Mouse (Mus musculus) mouse trophoblast stem cell (cell line): Measurements from ENCODE around the gene Dennd2c.
"Not testable (repeated sequence)": the region's sequence is repeated elsewhere in the genome, so short reads cannot be mapped to it uniquely, and the experiment has no call there.

Source experiments
- in situ Hi-C, 2 experiments: fragments of 300-500 bp; cut with MseI, MboI; formaldehyde crosslinking; loops; 2 replicates in 1 of 2; 3 replicates in 1 of 2; pipeline ENCODE4 v1.15.1; 2025

The Dennd2c gene

DNA sequence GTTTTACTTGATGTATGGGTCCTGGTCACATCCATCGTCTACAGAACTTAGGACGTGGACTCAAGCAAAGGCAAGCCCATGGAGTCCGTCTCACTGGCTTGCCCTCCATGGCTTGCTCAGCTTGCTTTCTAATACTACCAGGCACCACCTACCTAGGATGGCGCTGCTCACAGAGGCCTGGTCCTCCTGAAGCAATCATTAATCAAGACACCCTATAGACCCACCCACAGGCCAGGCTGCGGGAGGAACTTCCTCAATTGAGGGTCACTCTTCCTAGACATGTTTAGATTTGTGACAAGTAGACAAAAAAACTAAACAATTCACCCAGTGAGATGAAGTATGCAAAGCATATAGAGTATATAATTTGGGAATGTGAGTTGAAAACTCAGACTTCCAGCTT is 9.8 kb downstream of the Dennd2c start:
- in situ Hi-C loops, result no loop called here

DNA sequence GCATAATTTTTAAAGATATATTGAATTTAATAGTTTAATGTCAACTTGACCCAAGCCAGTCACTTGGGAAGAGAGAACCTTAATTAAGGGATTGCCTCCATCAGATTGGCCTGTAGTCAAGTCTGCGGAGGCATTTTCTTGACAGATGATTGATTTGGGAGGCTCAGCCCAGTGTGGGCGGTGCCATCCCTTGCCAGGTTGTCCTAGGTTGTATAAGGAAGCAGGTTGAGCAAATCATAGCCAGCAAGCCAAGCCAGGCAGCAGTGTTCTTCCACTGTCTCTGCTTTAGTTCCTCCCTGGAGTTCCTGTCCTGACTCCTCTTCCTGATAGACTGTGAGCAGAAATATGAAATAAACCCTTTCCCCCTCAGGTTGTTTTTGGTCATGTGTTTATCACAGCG is 21.2 kb downstream of the Dennd2c start:
- in situ Hi-C loops, result no loop called here

DNA sequence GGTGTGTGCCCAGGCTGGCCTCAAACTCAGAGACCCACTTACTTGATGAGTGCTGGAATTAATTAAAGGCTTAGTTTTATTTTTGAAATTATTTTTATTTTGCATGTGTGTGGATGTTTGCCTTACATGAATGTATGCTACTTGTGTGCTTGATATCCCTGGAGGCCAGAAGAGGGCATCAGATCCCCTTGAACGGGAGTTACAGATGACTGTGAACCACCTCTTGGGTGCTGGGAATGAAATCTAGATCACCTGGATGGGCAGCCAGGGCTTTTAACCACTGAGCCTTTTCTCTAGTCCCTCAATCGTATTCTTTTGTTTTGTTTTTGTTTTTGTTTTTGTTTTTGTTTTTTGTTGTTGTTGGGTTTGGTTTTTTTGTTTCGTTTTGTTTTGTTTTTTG is 23.7 kb downstream of the Dennd2c start:
- in situ Hi-C loops, result no loop called here

DNA sequence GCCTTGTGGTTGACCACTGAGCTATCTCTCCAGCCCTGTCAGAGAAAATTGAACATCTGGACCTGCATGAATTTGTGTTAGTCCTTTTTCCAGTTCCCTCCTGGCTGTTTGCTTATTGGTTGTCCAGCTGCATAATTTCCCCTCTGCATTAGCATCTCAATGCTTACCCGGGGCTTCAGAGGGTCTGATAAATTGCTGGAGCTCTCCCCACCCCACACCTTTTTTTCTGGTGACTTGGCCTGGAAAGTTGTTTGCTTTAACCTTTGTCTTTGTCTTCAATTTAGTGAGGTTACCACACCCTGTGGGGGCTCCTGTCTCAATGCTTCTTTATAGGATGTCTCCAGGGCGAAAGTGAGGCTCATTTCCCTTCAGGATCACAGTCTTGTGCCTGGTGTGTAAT is 24.8 kb downstream of the Dennd2c start:
- in situ Hi-C loops, result no loop called here

DNA sequence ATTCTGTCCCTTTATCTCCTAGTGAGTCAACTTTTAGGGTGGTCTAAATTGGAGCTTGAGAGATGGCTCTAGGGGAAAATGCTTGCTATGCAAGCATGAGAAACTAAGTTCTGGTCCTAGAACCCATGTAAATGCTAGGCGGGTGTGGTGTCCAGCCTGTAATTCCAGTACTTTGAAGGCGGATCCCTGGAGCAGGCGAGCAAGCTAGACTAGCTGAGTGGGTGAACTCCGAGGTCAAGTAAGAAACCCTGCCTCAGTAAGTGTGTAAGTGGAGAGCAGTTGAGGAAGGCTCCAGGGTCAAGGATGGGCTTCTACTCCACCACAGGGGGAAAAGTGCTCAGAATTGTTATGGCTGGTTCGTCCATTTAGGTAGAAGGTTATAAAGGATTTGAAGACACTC is 25.3 kb downstream of the Dennd2c start:
- in situ Hi-C loops, result no loop called here

DNA sequence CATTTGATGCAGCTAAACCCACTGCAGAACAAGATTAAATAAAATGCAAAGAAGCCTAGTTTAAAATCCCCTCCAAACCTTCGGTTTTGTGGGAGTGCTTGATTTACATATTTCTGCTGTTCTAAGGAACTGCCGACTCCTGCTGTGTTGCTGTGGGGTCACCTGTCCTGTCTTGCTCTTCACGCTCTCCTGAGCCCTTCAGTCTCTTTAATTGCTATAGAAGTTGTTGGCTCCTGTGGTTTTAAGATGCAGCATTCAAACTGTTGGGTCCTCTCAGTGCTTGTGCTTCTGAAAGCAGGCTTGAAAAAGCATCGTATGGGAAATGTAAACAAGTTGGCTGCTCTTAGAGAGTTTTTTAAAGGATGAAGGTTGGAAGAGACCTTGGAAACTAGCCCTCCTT is 25.8 kb downstream of the Dennd2c start:
- in situ Hi-C loops, result no loop called here

DNA sequence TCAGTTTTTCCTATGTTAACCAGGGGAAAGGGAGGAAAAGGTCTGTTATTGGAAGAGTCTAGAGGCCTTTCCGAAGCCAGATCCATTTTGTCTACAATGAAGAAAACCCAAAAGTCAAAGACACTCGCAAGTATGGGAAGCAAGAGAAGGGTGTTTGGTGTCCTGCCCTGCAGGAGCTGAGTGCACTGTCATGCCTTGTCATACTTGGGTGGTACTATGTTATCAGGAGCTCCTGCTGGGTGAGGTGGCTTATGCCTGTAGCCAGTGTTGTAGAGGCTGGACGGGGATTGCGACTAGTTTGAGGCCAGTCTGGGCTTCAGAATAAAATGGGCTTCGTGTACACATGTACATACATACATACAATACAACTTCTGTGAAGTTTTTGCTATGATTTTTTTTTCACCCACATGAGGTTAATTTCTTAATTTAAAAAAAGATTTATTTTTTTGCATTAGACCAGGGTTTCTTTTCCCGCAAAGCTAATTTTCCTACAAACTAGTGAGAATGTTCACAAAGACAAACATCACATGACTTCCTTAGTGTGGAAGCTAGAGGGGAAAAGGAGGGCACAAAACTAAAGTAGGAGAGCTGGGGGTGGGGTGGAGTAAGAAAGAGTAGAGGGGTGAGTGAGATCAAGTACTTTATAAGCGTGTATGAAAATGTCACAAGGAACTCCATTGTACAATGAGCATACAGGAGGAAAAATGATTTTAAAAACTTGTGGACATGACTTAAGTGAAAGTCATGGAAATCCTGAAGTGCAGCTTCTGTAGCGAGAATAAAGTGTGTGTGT is 27.2 kb downstream of the Dennd2c start:
- in situ Hi-C loops, result no loop called here

DNA sequence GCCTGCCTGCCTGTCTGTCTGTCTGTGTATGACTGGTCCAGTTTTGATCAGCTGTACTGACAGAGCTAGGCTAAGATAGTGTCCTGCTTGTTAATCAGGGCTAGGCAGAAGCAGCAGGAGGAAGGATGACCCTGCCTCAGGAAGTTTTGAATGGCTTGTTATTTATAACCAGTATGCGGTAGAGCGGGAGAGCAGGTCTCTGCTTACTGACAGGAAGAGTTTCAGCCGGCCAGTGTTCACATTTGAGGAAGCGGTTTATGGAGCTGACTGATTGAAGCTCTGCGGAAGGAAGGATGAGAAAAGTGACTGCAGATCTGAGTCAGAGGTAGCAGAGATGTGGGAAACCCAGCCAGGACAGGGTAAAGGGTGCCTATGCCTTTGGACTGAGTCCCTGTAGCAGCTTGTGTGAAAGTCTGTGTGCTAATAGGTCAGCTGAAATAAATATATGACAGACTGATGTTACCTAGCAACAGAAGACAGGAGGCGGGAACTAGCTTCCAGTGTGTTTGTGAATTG is 27.9 kb downstream of the Dennd2c start:
- in situ Hi-C loops, result no loop called here

DNA sequence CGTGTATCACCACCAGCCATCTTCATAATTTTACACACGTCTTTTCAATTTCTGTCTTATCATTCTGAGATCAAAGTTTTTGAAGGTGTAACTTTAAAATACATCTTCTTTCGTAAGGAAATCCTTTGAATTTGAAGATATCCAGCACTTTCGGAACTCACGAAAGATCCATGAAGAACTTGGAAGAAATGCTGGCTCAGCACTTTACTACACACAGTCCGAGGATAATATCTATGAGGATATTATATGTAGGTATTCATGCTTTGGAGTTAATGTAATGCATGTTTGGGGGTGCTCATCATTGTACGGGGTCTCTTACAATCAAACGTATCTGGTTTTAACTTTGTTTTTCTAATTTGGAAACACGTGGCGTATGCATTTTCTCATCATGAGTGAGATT is 30.7 kb downstream of the Dennd2c start:
- in situ Hi-C loops, result no loop called here

DNA sequence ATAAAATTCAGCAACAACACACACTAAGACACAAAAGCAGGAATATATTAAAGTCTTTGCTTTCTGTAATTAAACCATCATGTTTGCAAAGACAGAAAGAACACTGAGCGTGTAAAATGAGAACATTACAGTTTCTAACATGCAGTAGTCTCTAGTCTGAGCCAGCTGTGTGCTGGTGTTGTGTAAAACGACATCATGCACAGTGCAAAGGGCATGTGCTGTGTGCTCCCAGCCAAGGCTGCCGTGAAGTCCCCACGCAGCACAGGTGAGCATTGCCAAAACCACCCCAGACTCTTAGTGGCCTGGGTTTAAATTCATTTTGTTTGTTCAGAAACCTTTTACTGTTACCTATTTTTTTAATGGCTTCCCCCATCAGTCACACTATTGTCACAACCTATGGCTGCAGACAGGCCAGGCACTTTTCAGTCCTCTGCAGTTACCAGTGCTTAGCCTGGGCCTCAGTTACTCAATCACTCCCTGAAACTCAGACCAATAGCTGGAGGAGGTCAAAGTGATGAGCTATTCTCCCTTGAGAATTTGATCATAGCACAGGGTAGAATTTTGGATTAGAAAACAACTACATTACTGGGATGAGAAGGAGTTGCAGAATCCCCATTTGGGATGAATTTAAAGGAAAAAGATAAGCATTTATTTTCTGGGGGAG is 34.1 kb downstream of the Dennd2c start:
- in situ Hi-C loops, result no loop called here

DNA sequence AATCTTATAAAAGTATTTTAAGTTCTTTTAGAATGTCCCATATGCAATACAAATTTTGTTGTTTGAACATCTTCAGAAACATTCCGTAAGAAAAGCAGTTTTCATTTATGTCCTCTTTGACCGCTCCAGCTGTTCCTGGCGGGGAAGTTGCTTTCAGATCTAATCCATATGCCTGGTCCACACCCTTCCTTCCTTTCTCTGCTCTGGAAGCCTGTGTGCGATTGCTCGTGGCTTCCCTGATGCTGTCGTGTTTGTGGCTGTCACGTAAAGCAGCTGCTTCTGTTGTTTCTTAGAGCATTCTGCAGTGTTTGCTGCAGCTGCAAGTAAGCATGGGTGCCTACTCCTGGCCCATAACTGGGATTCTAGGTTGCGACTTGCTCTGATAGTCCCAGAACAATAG is 36.6 kb downstream of the Dennd2c start:
- in situ Hi-C loops, result no loop called here

DNA sequence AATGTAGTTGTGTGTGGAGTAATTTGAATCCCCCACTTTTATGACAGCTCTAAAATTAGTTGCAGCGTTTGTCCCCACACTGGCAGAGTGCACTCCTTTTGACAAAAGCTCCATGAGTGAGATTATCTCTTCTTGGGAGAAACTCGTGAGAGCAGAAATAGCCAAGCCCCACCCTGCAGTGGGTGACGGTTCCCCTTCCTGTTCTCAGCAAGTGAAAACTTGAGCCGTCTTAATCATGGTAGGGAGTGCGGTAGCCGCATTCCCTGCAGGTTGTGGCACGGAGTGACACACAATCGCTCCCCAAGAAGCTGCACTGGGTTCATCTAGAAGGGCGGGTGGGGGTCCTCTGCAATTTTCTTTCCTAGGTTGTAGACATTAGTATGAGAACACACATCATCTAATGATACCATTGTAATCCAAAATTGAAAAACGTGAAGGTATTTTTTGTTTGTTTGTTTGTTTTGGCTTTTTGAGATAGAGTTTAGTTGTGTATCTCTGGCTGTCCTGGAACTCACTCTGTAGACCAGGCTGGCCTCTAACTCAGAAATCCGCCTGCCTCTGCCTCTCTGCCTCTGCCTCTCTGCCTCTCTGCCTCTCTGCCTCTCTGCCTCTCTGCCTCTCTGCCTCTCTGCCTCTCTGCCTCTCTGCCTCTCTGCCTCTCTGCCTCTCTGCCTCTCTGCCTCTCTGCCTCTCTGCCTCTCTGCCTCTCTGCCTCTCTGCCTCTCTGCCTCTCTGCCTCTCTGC is 37.9 kb downstream of the Dennd2c start:
- in situ Hi-C loops, result not testable (repeated sequence)

DNA sequence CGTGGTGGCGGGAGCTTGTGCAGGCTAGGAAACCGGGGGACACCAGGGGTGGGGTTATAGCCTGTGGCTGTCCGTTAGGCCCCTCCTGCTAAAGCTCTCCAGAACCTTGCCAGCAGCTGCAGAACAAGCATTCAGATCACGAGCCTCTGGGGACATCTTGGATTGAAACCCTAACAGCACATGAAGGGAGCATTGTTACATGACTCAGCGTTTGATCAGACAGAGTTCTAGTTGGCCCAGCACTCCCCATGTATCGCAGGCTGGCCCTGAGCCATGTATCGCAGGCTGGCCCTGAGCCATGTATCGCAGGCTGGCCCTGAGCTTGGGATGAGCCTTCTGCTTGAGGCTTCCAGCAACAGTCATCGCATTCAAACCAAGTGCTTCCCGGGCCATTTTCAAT is 38.9 kb downstream of the Dennd2c start:
- in situ Hi-C loops, result no loop called here

DNA sequence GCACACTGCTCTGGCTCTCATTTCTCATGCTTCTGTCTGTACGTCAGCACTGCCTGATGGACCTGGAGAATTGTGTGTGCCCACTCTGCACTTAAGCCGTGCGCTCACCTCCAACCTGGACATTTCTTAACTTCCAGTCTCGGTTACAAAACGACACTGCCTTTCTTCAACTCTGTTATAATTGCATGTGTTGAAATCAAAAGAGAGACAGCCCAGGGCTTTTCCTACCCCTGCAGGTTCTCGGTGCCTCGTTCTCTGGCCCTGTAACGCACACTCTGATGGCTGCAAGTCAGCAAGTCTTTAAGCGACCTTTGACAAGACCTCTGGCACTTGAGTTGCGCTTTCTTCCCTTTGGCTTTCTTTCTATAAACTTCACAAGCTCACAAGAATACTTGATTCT is 40.0 kb downstream of the Dennd2c start:
- in situ Hi-C loops, result no loop called here

DNA sequence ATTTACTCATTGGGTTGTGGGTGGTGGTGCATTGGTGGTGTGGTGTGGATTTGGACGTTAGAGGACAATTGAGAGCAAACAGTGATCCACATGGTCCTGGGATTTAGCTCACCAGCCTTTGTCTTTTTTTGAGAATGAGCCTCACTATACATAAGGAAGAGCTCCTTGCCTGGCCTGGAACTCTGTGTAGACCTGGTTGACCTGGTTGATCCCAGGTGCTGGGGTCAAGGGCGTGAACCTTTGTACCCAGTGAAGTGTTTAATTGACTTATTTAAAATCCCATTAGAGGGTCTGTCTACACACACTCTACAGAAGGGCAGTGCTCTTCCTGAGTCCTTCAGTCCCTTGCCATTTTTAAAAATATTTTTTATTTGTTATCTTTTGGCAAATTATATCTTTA is 42.9 kb downstream of the Dennd2c start:
- in situ Hi-C loops, result no loop called here

DNA sequence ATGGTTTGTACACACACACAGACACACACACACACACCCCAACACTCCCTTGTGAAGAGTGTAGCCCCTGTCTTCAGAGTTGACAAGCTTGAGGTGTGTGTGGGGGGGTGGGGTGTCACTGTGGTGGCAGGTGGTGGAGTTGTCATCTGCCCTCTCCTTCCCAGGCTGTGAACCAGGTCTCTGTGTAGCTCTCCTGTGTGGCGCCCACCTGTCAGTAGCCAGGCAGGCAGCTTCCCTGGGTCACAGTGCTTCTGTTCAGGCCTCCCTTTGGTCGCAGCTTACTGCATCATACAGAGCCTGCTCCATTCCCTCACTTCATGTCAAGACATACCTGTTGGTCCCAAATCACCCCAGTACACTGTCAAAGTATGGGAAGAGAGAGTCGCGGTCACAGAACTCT is 43.4 kb downstream of the Dennd2c start:
- in situ Hi-C loops, result no loop called here

DNA sequence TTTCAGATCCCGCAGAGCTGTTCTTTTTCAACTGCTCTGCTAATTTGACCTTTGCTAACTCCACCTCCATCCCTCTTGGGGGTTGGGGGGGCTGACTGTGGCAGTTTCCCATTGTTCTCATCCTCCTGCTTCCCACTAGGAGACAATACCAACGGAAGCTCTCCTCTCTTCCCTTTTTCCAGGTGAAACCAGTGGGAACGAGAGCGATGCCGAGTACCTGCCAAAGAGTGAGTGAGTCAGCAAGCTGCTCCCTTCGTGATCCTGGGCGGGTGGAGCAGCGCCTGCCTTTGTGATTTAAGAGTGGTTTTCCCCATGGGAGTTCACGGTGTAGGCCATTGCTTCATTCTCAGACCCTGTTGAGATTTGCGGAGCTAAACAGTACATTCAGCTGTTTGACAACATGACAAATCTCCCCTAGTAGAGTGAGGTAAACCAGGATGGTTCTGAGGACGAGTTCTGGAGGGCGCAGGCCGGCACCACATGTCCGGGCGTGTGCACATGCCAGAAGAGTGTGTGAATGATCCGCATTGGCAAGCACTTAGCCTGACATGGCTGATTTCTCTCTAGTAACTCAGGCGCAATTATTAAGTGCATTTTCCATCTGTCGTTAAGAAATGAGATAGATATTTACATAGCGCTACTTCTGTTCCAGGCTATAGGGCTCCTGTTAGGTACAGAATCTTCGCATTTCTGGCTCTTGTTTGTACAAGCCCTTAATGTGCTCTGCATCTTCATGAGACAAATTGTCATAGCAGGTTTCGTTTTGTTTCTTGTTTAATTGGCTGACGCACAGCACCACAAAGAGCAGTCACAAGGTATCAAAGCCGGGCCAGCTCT is 44.1 kb downstream of the Dennd2c start:
- in situ Hi-C loops, result no loop called here

DNA sequence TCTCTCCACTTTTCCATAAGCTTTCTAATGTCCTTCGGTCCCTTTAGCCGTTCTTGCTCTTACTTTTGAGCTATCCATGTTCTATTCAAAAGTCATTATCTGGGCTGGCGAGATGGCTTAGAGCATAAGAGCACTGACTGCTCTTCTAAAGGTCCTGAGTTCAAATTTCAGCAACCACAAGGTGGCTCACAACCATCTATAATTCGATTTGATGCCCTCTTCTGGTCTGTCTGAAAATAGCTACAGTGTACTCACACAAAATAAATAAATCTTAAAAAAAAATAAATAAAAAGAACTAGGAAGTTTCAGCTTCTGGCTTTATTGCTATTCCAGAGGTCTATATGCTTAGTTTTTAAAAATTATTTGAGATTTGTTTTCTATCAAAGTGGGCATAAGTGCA is 45.4 kb downstream of the Dennd2c start:
- in situ Hi-C loops, result no loop called here

DNA sequence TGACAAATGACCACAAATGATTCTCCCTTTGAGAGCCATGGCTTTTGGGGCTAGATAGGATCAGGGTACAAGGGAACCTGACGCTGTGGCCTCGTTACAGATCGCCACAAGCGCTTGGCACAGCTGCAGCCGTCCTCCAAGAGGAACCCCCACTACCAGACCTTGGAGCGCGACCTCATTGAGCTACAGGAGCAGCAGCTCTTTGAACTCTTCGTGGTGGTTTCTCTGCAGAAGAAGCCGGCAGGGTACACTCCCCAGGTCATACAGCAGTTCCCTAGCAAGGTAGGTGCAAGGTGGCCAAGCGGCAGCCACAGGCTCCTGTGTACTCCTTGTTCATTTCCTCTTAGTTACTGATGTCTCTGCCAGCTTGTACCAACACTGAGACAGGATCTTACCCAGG is 46.5 kb downstream of the Dennd2c start:
- in situ Hi-C loops, result no loop called here

DNA sequence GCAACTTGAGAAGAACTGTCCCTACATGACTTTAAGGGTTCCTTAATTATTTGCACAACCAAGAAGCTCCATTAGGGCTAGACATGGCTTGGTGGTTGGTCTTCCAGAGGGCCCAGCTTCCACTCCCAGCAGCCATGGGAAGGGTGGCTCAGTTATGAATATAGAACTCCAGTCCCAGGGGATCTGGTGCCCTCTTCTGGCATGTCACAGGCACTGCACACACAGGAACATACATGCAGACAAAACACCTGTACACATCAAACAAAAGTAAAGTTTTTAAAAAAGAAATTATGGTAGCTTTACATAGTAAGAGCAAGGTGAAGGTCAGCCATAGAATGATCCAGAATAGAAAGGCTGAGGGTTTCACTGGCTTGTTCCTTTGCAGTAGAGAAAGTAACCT is 51.4 kb downstream of the Dennd2c start:
- in situ Hi-C loops, result no loop called here

DNA sequence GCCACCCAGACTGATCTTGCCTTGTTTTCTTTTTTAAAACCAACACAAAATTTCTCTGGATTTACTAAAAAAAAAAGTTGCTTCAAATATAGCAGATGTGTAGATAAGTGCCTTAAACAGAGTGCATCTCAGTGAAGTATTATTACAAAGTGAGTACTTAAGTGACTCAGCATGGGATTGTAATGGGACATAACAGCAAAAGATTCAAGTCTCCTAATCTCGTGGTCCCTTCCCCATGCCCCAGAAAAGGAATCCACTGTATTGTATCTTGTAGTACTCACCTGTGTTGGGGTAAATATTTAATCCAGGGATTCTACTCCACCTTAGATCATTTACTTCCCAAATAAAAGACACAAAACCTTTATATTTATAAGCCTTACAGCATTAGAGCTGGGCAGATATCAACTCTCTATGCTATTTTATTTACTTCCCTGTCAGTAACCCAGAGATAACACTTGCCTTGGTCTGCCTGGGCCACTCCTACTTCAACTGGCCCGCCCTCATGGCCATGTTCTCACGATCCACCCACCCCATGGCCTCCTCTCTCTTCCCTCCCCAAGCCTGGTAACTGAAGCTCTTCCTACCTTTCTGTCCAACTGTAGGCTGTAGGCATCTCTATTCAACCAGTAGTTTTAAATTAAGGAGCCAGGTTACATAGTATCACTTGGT is 57.0 kb downstream of the Dennd2c start:
- in situ Hi-C loops, result no loop called here
